Mouse (Mus musculus) T-cell, adult 2 months (primary cell): ENCODE results near the gene Sash3.

ENCODE experiments used
- DNase-seq: peaks from one replicate; pipeline ENCODE4 v3.0.0; 2022; ENCODE audit warnings: low spot score

Gene Sash3

DNA sequence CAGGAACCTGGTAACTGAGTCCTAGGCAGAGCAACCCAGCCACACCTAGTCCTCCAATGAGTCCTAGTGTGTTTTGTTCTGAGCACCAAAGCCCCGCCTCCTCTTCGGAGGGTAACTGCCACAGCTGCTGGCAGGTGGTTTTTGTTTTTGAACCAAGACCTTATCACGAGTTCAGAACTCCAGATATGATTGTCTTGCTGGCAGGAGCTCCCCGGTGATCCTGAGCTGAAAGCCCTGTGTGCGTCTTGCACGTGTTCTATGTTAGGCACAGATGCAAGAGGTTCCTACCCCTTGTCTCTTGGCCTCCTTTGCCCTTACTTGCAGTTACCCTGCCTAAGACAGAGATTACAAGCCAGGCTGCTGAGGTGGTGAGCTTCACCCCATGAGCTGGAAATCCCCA lies 4.8 kb upstream of the Sash3 start:
- peak; percentile 83 for DNase-seq

DNA sequence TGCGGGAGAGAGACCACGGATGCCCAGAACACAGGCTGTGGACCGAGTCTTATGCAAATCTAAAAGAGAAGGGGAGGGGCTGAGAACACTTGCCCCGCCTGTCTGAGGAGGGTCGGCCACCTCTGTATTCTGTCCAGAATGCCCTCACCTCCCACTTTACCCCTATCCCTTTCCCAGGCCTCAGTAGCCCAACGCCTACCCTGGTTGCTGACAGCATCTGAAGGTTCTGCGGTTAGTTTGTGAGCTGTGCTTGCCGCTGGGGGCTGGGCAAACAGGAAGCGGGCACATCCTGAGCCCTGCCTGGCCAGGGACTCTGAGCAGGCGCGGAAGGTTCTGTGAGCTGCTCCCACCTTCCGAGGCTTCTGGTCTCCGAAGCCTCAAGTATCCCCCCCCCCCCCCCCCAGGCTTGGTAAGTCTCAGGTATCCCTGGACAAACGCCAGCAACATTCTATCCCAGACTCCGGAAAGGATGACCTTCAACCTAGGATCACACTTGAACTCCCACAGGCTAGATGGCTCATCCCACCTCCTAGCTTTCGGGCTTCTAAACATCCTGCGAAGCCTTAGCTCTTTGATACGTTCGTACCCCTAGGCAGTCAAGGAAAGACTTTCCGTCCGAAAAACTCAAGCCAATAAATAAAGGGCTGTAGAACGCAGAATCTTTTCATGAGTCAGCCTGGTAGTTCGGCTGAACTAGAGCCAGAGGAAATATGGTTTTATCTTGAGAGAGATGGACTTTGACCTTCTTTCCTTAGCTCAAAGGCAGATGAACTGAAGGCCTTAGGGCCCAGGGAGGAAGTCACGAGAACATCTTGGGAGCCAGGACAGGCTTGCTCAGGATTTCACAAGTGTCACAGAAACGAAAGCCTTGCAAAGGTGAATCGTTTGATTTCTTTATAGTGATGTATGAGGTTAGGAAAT lies 2.6 kb upstream of the Sash3 start:
- peak; percentile 83 for DNase-seq

DNA sequence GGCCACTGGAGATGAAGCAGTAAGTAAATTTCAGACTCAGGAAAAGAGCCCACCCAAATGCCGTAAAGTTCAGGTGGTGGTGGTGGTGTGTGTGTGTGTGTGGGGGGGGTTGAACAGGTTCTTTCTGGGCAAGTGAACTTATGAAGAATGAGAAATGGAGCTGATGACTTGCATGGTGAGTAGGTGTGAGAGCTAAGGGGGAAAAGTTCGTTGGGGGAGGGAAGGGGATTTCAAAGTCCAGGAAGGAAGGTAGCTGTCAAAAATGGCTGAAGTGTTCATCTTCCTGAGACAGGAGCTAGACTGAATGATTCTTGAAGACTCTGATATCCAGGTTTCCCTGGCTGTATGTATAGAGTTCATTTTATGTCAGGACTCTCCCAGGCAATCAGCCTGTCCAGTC lies 990 bp downstream of the Sash3 start:
- no peak for DNase-seq

DNA sequence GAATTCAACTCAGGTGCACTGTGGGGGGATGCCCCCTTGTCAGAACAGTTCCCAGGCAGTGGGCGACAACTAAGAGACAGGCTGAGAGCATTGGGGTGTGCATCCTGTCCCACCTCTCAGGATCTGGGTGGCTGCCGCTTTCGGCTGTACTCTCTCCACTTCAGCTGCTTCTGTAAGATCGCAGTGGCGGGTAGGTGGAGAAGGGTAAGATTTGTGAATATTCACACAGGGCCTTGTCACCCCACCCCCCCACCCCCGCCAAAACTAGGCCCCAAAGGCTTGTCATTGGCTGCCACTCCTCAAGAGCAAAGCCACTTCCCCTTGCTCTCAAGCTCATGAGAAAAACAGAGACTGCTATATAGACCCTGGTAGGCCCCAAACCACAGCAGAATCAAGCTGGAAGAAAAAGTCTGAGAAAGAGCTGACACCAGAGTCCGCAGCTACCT lies 1.5 kb downstream of the Sash3 start:
- DNase-seq = peak; percentile 73

DNA sequence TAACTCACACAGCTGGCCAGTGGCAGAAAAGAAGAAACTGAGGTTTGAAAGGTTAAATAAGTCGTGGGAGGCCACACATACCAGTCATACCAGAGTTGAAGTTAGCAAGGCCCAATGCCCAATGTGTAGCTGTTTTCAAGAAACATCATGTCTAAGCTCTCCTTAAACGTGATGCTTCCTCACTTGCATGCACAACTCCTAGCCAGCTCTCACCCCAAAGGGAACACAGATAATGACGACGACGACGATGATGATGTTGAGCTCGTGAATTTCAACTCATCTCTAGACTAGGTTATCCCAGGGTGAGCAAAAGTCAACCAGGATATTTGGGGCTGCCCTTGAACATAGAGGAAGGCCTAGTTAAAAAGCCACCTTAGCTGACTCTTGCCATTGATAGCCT lies 5.9 kb downstream of the Sash3 start:
- DNase-seq = no peak

DNA sequence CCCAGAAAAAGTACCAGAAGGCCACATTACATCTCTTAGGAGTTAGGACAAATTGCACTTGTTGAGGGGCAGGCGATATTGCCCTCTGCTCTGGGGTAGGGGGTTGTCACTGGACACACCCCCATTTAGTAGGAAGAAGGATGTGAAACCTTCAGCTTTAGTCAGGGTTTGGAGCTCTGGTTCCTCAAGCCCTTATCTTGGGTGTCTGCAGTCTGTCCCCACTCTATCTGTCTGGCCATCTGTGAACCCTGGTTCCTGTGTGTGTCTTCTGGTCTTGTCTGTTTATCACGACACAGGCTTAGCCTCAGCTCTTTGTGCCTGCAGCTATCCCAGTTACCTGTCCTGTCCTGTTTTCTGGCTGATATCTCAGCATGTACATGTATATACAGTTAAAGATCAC lies 7.2 kb downstream of the Sash3 start:
- no peak for DNase-seq

DNA sequence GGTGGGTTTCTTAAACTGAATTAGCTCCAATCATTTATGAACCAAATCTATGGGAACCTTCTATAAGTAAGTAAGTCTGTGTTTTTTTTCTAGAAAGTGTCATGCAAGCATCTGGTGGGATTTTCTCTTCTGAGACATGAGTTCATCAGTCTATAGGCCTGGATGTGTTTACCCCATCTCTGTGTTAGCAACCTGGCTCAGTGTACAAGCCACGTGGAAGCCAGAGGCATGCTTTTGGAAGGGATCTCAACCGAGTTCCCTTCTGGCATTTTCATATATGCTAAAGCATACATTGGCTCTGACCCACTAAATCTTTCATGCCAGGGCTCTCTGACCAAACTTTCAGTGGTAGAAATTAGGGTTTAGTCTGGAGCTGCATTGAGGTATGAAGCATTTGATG lies 7.7 kb downstream of the Sash3 start:
- no peak for DNase-seq

DNA sequence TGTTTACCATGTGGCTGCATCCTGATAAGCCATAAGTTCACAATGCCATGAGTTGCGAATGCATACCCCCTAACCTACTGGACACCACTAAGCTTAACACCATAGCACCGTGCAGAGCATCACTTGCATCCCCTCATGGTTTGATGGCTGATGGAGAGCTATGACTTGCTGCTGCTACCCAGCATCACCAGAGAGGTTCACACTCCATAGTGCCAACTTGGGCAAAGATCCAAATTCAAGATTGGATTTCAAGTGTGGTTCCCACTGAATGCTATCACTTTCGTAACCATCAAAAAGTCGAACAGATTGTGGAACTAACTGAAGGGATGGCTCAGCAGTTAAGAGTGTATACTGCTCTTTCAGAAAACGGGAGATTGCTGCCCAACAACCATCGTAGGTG lies 9.3 kb downstream of the Sash3 start:
- DNase-seq = no peak

DNA sequence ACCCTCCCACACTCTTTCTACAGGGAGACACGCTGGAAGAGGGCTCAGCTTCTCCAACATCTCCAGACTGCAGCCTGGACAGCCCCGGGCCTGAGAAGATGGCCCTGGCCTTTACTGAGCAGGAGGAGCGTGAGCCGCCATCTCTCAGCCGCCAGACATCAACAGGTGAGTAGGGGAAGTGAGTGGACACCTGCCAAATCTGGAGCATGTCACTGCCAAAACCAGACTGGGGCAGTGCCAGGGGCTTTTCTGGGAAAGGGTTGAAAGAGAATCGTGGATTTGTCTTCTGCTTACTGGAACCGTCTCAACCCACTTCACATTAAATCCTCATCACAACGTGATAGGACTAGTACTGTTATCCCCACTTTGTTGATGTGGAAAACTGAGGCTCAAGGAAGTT lies 11.2 kb downstream of the Sash3 start:
- no peak for DNase-seq

DNA sequence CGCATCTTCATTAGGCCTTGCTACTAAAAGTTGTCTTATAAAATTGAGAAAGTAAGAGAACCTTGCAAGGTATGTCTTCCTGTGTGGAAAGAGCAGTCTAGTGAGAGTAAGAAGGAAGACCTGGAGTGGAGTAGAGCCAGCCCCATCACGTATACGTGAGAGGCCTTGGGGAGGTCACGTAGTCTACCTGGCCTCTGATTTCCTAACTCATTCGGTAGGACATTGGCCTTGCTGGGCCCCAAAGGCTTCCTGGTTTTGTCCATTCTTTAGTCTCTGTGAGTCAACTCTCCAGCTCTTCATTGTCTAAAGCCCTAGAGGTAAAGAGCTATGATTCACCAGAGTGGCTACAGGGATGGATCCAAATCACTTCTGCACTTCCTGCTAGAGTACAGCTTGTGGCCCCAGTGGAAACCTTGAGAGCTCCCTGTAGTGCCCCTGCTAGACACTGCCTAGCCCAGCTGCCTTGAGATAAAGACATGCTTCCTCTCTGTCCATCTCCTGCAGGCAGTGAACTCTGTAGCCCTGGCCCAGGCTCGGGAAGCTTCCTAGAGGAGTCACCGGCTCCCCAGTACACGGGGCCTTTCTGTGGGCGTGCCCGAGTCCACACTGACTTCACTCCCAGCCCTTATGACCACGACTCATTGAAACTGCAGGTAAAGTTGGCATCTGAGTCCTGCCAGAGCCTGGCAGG lies 12.1 kb downstream of the Sash3 start:
- DNase-seq = no peak

DNA sequence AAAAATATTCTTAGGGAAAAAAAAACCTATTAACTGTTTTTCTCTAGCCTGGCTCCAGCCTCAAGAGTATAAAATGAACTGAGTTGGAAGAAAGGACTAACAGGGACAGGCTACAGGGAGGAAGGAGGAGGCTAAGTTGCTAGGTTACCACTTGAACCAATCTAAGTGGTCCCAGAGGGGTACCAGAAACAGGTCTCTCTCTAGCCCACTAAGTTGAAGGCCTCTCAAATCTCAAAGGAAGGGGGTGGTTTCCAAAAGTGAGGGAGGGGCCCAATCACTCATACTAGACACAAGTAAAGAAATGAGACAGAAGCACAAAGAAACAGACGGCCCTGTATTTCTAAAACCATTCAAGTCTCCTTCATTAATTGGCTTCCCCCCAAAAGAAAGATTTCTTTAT lies 23.7 kb downstream of the Sash3 start:
- DNase-seq = no peak

DNA sequence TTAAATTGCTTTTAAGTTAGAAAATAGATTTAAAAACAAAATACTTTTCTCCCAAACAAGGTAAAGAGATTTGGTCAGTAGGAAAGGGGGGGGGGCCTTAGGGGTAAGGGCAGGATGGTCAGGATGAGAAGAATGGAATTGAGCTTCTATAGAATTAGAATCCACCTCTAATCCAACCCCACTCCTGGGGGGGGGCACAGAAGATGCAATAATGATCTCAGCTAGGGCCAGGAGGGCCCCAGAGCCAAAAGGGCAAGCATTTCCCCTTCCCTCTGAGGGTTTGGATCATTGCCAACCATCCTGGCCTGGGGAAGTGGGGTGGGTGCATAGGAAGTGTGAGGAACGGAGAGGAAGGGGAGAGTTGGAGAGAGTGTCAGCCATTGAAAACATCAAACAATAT lies 24.1 kb downstream of the Sash3 start:
- no peak for DNase-seq

DNA sequence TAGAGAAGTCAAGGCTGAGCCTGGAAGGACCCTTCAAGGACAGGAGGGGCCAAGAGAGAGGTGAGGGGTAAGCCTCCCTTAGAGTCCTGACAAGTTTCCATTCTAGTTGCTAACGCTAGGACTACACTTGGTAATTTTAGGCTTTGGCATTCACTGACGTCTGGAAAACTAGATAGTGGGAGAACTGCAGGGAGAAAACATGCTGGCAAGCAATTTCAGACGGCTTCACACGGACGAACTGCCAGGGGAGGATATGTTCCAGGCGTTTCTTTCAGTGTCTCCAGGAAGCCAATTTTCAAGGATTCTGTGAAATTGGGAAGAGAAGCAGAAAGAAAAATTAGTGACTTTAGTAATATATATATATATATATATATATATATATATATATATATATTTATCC lies 35.6 kb downstream of the Sash3 start:
- no peak for DNase-seq

DNA sequence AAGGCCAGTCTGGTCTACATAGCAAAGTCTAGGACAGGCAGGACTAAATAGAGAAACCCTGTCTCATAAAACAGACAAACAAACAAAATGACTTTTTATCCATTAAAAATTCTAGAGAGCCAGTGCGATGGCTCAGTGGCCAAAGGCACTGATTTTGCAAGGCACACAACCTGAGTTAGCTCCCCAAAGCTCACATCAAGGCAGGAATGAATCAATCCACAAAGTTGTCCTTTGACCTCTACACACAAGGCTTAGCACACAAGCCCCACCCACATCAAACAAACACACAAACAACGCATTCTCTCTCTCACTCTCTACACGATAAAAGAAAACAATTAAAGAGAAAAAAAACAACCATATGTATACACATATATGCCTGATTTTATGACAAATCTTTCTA lies 38.5 kb downstream of the Sash3 start:
- no peak for DNase-seq

DNA sequence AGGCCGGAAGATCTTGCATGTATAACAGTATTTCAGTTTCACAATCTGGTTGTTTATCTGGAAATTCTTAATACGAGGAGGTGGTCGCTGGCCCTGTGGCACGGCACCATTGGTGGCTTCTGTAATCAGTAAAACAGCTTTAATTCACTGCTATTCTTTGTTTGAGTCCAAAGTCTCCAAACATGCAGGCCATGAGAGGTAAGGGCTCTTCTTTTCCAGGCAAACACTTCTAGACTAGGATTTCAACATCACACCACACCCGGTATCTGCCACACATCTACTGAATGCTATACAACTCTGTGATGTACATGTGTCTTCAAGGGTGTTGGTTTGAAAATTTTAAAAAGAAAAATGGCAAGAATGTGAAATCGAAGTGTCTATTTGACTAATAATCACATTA lies 45.0 kb downstream of the Sash3 start:
- no peak for DNase-seq

DNA sequence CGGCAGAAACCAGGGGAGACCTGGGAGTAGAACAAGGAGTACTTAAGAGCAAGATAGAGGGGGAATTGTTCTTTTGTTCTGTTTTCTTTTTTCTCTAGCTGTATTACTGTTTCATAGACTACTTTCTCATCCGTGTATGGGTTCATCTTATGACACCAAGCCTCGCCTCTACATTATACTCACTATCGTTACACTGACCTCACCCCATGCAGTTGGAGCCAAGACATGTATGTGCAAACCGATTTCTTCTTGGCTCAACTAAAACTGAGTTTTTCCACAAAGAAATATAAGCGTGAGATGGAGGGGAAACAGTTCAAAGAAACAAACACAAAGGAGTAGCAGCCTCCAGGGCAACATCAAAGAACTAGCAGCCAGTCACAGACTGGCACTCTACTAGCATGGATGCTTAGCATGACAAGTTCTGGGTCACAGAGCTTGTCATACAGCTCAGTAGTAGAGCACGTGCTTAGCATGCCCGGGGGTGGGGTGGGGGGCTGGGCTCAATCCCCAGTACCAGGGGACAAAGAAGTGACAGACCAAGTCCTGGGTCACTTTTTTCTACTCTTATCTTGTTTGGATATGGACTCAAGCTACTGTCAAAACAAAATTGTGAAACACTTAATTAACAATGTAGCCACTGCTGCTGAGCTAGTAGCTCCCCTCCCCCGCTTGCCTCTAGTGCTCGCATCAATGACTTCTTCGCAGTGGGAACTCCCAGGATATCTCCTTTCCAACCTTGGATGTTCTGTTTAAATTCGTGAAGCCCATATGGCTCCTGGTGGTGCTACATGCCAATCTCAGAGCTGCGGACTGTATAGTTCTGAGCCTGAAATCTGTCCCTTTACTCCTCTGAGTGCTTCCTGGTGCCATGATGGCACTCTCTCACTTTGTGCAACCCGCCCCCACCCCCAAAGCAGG lies 47.3 kb downstream of the Sash3 start:
- DNase-seq = no peak

DNA sequence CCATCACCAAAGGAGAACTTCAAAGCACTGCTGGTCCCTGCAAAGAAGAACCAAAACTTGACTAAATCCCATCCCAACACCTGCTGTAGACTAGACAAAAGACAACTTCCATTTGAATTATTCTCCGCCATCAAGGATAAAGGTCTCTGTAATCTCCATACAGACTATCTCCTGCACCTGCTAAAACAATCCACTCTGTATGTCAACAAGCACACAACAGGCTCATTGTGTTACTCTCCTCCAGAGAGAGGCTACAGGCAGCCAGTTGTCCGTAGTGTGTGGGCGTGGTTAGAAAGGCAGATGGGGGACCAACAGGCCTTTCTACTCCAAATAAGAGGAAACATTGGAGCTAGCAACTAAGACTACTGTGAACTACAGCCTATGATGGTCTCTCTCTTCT lies 51.6 kb downstream of the Sash3 start:
- no peak for DNase-seq

DNA sequence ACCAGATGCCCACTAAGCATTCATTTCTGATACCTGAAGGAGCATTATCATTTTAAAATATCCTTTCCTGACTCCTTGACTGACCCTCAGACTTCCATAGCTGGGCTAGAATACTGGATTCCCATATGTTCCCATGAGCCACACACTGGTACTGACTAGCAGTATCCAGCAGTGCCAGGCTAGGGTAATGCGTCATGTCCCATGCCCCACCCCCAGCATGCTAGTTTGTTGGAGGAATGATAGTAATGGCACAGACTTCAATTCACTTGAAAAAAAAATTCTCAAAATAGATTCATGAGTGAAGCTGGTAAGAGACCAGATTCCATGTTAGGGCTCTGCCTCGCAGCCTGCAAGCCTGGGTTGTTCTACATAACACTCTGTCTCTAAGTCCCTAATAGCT lies 52.8 kb downstream of the Sash3 start:
- no peak for DNase-seq

DNA sequence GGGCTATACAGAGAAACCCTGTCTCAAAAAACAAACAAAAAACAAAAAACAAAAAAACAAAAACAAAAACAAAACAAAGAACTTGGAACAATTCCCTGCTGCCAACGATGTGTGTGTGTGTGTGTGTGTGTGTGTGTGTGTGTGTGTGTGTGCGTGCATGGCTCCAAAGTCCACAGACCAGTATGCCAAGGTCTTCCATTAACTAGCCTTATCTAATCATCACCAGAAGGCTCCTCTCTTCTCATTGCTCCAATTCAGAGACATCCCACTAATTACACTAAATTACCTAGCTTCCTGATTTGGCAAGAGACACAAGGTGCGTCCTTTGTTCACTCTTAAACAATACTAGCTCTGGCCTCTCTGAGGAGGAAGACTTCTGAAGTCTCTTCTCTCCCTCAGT lies 54.5 kb downstream of the Sash3 start:
- no peak for DNase-seq

DNA sequence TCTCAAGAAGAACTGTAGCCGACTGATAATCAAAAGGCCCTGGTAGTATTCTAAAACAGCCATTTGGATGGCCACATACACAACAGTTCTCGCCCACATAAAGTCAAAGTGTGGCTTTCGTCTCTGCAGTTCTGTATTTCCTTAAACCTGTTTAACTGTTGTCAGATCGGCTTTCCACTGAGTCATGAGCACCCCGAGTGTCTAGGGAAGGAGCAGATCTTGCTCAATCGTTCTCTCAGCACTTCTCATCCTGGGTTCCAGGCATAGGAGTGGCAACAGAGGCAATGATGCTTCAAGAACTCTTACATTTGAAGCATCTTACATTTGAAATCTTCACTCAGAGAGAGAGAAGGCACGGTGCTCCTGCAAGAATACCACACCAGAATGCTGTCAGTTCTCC lies 55.7 kb downstream of the Sash3 start:
- no peak for DNase-seq

DNA sequence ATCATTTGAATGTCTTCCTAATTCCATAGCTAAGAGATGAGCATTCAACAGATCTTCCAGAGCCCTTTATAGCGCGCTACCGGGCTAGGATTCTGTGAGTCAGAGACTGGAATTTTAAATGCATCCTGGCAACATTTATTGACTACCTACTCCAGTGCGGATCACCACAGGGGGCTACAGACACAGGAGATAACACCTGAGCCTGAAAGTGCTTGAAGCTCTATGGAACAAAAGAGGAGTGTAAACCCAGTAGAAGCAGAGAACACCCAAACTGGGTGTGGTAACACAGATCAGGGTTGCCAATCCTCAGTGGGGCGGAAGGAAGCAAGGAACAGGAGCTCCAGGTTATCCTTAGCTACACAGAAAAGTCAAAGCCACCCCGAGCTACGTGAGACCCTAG lies 56.2 kb downstream of the Sash3 start:
- DNase-seq = no peak

DNA sequence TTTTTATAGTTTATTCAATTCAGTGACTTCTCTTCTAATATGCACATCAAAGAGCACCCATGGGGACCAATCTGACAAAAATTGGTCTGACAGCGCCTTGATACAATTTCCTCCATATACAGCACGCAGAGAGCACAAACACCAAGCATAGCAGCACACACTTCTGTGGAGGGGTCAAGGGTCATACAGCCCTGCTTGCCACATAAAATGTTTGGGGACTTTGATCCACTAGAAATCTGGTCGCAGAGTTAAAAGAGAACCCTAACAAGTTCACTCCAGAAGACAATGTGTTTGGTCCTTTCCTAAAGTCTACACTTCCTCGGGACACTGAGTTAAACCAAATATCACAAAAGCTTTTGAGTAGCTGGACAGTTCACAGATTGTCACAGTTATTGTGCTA lies 56.8 kb downstream of the Sash3 start:
- no peak for DNase-seq

DNA sequence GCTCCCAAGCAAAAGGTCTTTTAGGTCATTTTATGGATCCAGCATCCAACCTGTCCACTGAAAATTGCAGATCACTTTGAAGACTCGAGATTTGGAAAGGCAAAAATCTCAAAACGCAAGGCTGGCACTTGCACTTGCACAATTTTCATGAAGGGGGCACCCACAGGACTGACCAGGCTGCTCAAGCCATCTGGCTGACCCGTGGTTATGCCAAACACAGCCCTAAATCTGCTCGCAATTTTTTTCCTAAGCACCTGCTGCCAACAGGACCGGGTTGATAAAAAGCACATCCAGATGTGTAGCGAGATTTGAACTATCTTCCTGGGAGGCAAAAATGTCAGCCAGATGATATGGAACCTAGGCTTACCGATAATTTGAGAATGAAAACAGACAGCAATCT lies 57.5 kb downstream of the Sash3 start:
- DNase-seq = no peak
